Mouse (Mus musculus): ENCODE data around the gene Angptl8. TPM values are rescaled to one million over a fixed set of nuclear protein-coding genes. Genes with fewer than 3 reads are reported as not detected.

Angptl8 gene
- total RNA-seq, 2 experiments from 2014 or later: not detected

Small RNA genes within 50 kb of the gene (microRNA-seq; reads per million reads assigned to microRNA genes)
- gene Mir7083: 7.4 to 9.0 reads per million in 2 experiments

Other genes starting within 250 kb of the Angptl8 start
- 10 to 100 TPM; 50.3 to 57.5 TPM for gene Timm29, start 242.8 kb upstream of the Angptl8 start, total RNA-seq (2021)
- 10 to 100 TPM; 17.5 to 18.3 TPM for gene Yipf2, start 242.7 kb upstream of the Angptl8 start, total RNA-seq (2021)
- gene Smarca4, start 219.3 kb upstream of the Angptl8 start, total RNA-seq (2021): 100 to 1,000 TPM; 115 to 122 TPM
- gene Ldlr, start 112.0 kb upstream of the Angptl8 start, total RNA-seq (2021): 10 to 100 TPM; 20.5 to 20.7 TPM
- 1 to 10 TPM; 1.1 to 2.5 TPM for gene Spc24, start 75.2 kb upstream of the Angptl8 start, total RNA-seq (2021)
- 1 to 10 TPM; 6.3 to 7.4 TPM for gene Kank2, start 36.8 kb upstream of the Angptl8 start, total RNA-seq (2021)
- 10 to 100 TPM; 13.1 to 18.4 TPM for gene Dock6, start 17.1 kb downstream of the Angptl8 start, total RNA-seq (2021)
- 10 to 100 TPM; 19.5 to 24.0 TPM for gene Rab3d, start 82.7 kb downstream of the Angptl8 start, total RNA-seq (2021)
- 10 to 100 TPM; 13.2 to 18.5 TPM for gene Ccdc159, start 92.0 kb downstream of the Angptl8 start, total RNA-seq (2021)
- 10 to 100 TPM; 40.2 to 45.0 TPM for gene Tmem205, start 92.0 kb downstream of the Angptl8 start, total RNA-seq (2021)
- 100 to 1,000 TPM; 334 to 345 TPM for gene Plppr2, start 101.5 kb downstream of the Angptl8 start, total RNA-seq (2021)
- 10 to 100 TPM; 14.7 to 16.0 TPM for gene Swsap1, start 120.2 kb downstream of the Angptl8 start, total RNA-seq (2021)
- gene Epor, start 128.0 kb downstream of the Angptl8 start, total RNA-seq (2021): 1 to 10 TPM; 7.3 to 9.5 TPM
- 1 to 10 TPM; 1.5 to 1.9 TPM for gene Rgl3, start 153.9 kb downstream of the Angptl8 start, total RNA-seq (2021)
- gene Ccdc151, start 167.1 kb downstream of the Angptl8 start, total RNA-seq (2021): 1 to 10 TPM; 7.0 to 7.6 TPM
- gene Prkcsh, start 167.3 kb downstream of the Angptl8 start, total RNA-seq (2021): 100 to 1,000 TPM; 107 to 108 TPM
- gene Elavl3, start 216.5 kb downstream of the Angptl8 start, total RNA-seq (2021): 100 to 1,000 TPM; 155 to 158 TPM
- 1 to 10 TPM; 1.2 to 3.9 TPM for gene Gm49318, start 235.7 kb downstream of the Angptl8 start, total RNA-seq (2021)
- gene Zfp653, start 235.9 kb downstream of the Angptl8 start, total RNA-seq (2021): 10 to 100 TPM; 17.9 to 22.1 TPM
- gene Ecsit, start 249.9 kb downstream of the Angptl8 start, total RNA-seq (2021): 10 to 100 TPM; 45.6 to 45.8 TPM

Measured in layer of hippocampus, postnatal 25 days (tissue).